Mouse (Mus musculus): ENCODE data around the gene Cdk17.

Cdk17 gene

GRCm38 (mm10) chr10:93167311-93167710 lies 6.6 kb downstream of the Cdk17 start:
- no peak for DNase-seq (ENCODE audit: extremely low read depth, low read depth)

- no peak for DNase-seq (ENCODE audit: extremely low read depth, low read depth)
Measured at GRCm38 (mm10) chr10:93168067-93168466, 7.4 kb downstream of the Cdk17 start.

- DNase-seq (ENCODE audit: extremely low read depth, low read depth), result no peak
Measured at GRCm38 (mm10) chr10:93171182-93171855, 10.6 kb downstream of the Cdk17 start.

- no peak for DNase-seq (ENCODE audit: extremely low read depth, low read depth)
Measured at GRCm38 (mm10) chr10:93177471-93177870, 16.8 kb downstream of the Cdk17 start.

- no peak for DNase-seq (ENCODE audit: extremely low read depth, low read depth)
Measured at GRCm38 (mm10) chr10:93177874-93178273, 17.2 kb downstream of the Cdk17 start.

GRCm38 (mm10) chr10:93178662-93179061 lies 18.0 kb downstream of the Cdk17 start:
- no peak for DNase-seq (ENCODE audit: extremely low read depth, low read depth)

GRCm38 (mm10) chr10:93179669-93180460 lies 19.2 kb downstream of the Cdk17 start:
- DNase-seq (ENCODE audit: extremely low read depth, low read depth), result no peak

GRCm38 (mm10) chr10:93184351-93184976 lies 23.8 kb downstream of the Cdk17 start:
- no peak for DNase-seq (ENCODE audit: extremely low read depth, low read depth)

GRCm38 (mm10) chr10:93188440-93188999 lies 27.8 kb downstream of the Cdk17 start:
- no peak for DNase-seq (ENCODE audit: extremely low read depth, low read depth)

GRCm38 (mm10) chr10:93190475-93191262 lies 30.0 kb downstream of the Cdk17 start:
- no peak for DNase-seq (ENCODE audit: extremely low read depth, low read depth)

- no peak for DNase-seq (ENCODE audit: extremely low read depth, low read depth)
Measured at GRCm38 (mm10) chr10:93197092-93197491, 36.4 kb downstream of the Cdk17 start.

GRCm38 (mm10) chr10:93198958-93199357 lies 38.3 kb downstream of the Cdk17 start:
- no peak for DNase-seq (ENCODE audit: extremely low read depth, low read depth)

- no peak for DNase-seq (ENCODE audit: extremely low read depth, low read depth)
Measured at GRCm38 (mm10) chr10:93201846-93202458, 41.3 kb downstream of the Cdk17 start.

- no peak for DNase-seq (ENCODE audit: extremely low read depth, low read depth)
Measured at GRCm38 (mm10) chr10:93205287-93205956, 44.7 kb downstream of the Cdk17 start.

GRCm38 (mm10) chr10:93207176-93207575 lies 46.5 kb downstream of the Cdk17 start:
- DNase-seq (ENCODE audit: extremely low read depth, low read depth), result no peak

GRCm38 (mm10) chr10:93212699-93213098 lies 52.0 kb downstream of the Cdk17 start:
- no peak for DNase-seq (ENCODE audit: extremely low read depth, low read depth)

GRCm38 (mm10) chr10:93213339-93213738 lies 52.7 kb downstream of the Cdk17 start:
- no peak for DNase-seq (ENCODE audit: extremely low read depth, low read depth)

- no peak for DNase-seq (ENCODE audit: extremely low read depth, low read depth)
Measured at GRCm38 (mm10) chr10:93214251-93214650, 53.6 kb downstream of the Cdk17 start.

GRCm38 (mm10) chr10:93215051-93215763 lies 54.5 kb downstream of the Cdk17 start:
- DNase-seq (ENCODE audit: extremely low read depth, low read depth), result no peak

- DNase-seq (ENCODE audit: extremely low read depth, low read depth), result no peak
Measured at GRCm38 (mm10) chr10:93225751-93226150, 65.1 kb downstream of the Cdk17 start.

Measured in MEL-GATA-1-ER (cell line).